Mouse (Mus musculus) limb, embryonic 10.5 days (tissue): ENCODE measurements around the gene Rabl3. TPM values are rescaled to one million over a fixed set of nuclear protein-coding genes. Genes with fewer than 3 reads are reported as not detected.
A peak's percentile ranks its signal among the peaks of the same experiment; 100 is the strongest.

Experiments used
- DNase-seq: peaks from one replicate; pipeline ENCODE4 v3.0.0-alpha.2; 2017; ENCODE audit warnings: low spot score
- H3K27ac ChIP-seq: fragments of 300-500 bp; sonication (generic); 2 replicates; pipeline ENCODE4 v1.5.1; 2016; ENCODE audit warnings: mild to moderate bottlenecking
- H3K27me3 ChIP-seq: fragments of 300-500 bp; sonication (generic); 2 replicates; pipeline ENCODE4 v1.6.1; 2016; ENCODE audit warnings: low read depth, mild to moderate bottlenecking; ENCODE audit not compliant: poor library complexity, severe bottlenecking
- H3K36me3 ChIP-seq: fragments of 300-500 bp; sonication (generic); 2 replicates; pipeline ENCODE4 v1.6.1; 2016; ENCODE audit warnings: mild to moderate bottlenecking, moderate library complexity
- H3K4me1 ChIP-seq: fragments of 300-500 bp; sonication (generic); 2 replicates; pipeline ENCODE4 v1.6.1; 2016
- H3K4me3 ChIP-seq: fragments of 300-500 bp; sonication (generic); 2 replicates; pipeline ENCODE4 v1.5.1; 2016; ENCODE audit warnings: mild to moderate bottlenecking, moderate library complexity
- H3K9me3 ChIP-seq: fragments of 300-500 bp; sonication (generic); replicated peaks from 2 replicates; pipeline ENCODE4 v1.6.1; 2016; ENCODE audit warnings: mild to moderate bottlenecking
- WGBS: fragments of 180-500 bp; shearing (Covaris S2); methylation state at CpG from one replicate; pipeline ENCODE4 v1.1.7; 2016; 5-methylcytosine and 5-hydroxymethylcytosine counted together
- polyA plus RNA-seq: library from polyadenylated mRNA; unstranded; fragments of >200 nt; fragmentation: Nextera tagmentation; extraction: Ambion mirVana; gene quantifications from 2 replicates; pipeline ENCODE4 v1.2.1, GENCODE M21; 2016

Gene Rabl3
- polyA plus RNA-seq, 1 experiment from 2014 or later = 39.4 TPM

GRCm38 (mm10) chr16:37583801-37584200, 44.1 kb downstream of the Rabl3 start:
- peak overlapping the region; percentile 40 for H3K4me3 ChIP-seq
- no peak for DNase-seq
- no peaks in the 10 kb centered on the region for H3K36me3 ChIP-seq
- peaks cover 17% of the 10 kb centered on the region; the same call in 1 of the 2 replicates for H3K4me1 ChIP-seq
- 0 out of 2 replicates have a peak overlapping the region, but pooled peaks have one; percentile 14 for H3K27ac ChIP-seq
- H3K9me3 ChIP-seq = no peaks in the 10 kb centered on the region
- 51% methylated on average over 6 of the region's 6 CpGs for WGBS
- peaks cover 11% of the 10 kb centered on the region; the same call in 1 of the 2 replicates for H3K27me3 ChIP-seq

DNA sequence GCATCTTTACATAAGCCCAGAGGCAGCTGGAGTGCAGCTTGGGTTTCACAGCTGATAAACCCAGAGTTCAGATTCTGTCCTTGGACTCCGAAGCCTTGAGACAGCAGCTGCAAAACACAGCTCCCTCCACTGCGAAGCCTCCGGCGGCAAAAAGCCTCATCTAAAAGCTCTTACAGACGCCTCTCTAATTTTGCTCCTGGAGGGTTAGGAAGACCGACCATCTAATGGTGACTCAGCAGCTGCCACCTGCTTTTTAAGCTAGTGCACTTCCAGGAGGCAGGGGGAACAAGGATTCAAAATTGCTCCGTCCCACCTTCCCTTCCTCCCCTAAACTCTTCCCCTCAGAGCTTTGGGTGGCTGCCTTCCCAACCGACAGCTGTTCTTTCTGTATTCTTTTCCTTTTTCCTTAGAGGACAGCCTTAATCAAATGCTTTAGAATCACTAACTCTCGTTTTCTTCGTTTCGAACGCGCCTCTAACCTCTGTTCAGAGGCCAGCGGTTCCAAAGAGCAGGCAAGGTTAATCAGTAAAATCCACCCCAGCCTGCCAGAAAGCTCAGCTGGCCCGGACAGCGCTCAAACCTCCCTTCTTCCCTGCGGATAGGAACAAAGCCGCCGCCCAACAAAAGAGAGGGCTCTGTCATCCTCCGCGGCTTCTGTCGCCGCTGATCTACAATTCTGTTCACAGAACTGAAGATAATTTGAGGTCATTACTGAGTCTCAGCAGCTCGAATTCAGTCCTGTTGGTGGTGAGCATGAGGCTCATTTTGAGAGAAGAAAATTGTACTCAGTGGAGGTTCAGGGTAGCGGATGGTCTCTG, 44.7 kb downstream of the Rabl3 start:
- 6% methylated on average over 25 of the region's 25 CpGs for WGBS
- Histone ChIP-seq H3K36me3 (no peaks in the 10 kb centered on the region), H3K27ac (0 out of 2 replicates have a peak overlapping the region, but pooled peaks have one; percentile 14), H3K4me1 (peaks cover 17% of the 10 kb centered on the region; the same call in 1 of the 2 replicates), H3K9me3 (no peaks in the 10 kb centered on the region), H3K4me3 (peak overlapping the region; percentile 40), H3K27me3 (peaks cover 11% of the 10 kb centered on the region; the same call in 1 of the 2 replicates)
- peak; percentile 57 for DNase-seq

DNA sequence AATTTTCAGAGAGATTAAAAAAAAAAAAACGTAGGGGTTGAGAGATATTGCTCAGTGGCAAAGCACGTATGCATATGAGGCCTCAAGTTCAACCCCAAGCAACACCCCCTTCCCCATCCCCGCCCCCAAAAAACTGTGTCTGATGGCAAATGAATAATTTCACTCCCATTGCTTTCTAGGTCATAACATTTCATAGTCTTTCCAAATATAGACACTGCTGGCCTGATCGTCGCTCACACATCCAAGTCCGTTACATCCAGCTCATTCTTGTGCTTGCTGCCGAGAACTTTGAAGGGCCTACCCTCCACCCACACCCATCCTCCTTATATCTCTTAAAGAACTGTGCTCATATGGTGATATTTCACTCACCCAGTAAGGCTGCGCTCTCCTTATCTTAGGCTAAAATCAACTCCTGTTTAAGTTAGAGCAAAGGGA, 45.5 kb downstream of the Rabl3 start:
- no peak overlapping the region for H3K4me3 ChIP-seq
- no peak overlapping the region for H3K27ac ChIP-seq

GRCm38 (mm10) chr16:37590921-37591320, 51.2 kb downstream of the Rabl3 start:
- no peak for DNase-seq
- no peaks in the 10 kb centered on the region for H3K27me3 ChIP-seq
- no peak overlapping the region for H3K4me3 ChIP-seq
- H3K4me1 ChIP-seq = no peaks in the 10 kb centered on the region
- H3K36me3 ChIP-seq = no peaks in the 10 kb centered on the region
- no peak overlapping the region for H3K27ac ChIP-seq
- H3K9me3 ChIP-seq = no peaks in the 10 kb centered on the region
- WGBS = 88% methylated on average over 3 of the region's 3 CpGs

More for the DNA sequence above, 45.5 kb downstream of the Rabl3 start:
- H3K36me3 ChIP-seq = no peaks in the 10 kb centered on the region
- no peak for DNase-seq
- peaks cover 17% of the 10 kb centered on the region; the same call in 1 of the 2 replicates for H3K4me1 ChIP-seq
- peaks cover 11% of the 10 kb centered on the region; the same call in 1 of the 2 replicates for H3K27me3 ChIP-seq
- 75% methylated on average over 8 of the region's 8 CpGs for WGBS
- no peaks in the 10 kb centered on the region for H3K9me3 ChIP-seq

DNA sequence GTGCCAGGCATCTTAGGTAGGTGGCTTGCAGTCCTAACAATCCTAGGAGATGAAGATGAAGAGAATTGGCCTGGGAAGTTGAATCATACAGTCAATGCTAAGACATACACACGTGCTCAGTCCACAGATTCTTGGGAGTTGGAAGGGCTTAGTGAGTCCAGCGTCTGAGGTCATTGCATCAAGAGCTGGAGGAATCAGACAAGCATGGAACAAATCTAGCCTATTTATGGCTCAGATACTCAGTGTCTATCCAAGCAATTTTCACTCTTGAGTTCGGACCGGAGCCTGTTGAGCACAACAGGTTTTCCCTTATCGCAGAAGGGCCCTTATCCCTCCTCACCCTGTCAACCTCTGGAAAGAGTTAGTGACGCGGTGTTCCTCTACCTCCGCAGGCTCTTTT, 51.9 kb downstream of the Rabl3 start:
- no peak overlapping the region for H3K4me3 ChIP-seq
- H3K27me3 ChIP-seq = no peaks in the 10 kb centered on the region
- 94% methylated on average over 8 of the region's 8 CpGs for WGBS
- no peaks in the 10 kb centered on the region for H3K9me3 ChIP-seq
- no peak for DNase-seq
- H3K36me3 ChIP-seq = no peaks in the 10 kb centered on the region
- no peak overlapping the region for H3K27ac ChIP-seq
- no peaks in the 10 kb centered on the region for H3K4me1 ChIP-seq

DNA sequence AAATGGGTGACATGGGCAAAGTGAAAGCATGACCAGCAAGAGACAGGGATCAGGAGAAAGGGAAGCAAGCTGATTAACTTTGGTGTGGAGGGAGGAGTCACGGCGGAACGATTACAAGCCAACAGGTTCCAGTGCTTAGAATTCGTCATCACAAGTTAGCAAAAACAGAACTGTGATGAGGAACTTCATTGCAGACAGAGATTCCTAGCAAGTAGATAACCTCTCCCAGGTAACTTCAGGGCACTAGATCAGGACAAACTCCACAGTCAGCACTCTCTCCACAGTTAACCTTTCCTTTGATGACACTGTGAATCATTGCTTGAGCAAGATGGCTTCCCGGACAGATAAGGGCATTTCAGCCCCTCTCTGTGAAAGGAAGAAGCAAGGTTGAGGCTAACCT, 57.7 kb downstream of the Rabl3 start:
- Histone ChIP-seq H3K9me3 (no peaks in the 10 kb centered on the region), H3K4me1 (peaks cover 4% of the 10 kb centered on the region; the same call in 1 of the 2 replicates), H3K27me3 (no peaks in the 10 kb centered on the region), H3K36me3 (no peaks in the 10 kb centered on the region), H3K4me3 (no peak overlapping the region), H3K27ac (no peak overlapping the region)
- DNase-seq = no peak
- 79% methylated on average over 5 of the region's 5 CpGs for WGBS

- DNase-seq = no peak
- Histone ChIP-seq H3K27me3 (no peaks in the 10 kb centered on the region), H3K4me1 (peaks cover 4% of the 10 kb centered on the region; the same call in 1 of the 2 replicates), H3K27ac (no peak overlapping the region), H3K36me3 (no peaks in the 10 kb centered on the region), H3K4me3 (no peak overlapping the region), H3K9me3 (no peaks in the 10 kb centered on the region)
- 85% methylated on average over 7 of the region's 7 CpGs for WGBS
Observed at GRCm38 (mm10) chr16:37598463-37598862, 58.8 kb downstream of the Rabl3 start.

DNA sequence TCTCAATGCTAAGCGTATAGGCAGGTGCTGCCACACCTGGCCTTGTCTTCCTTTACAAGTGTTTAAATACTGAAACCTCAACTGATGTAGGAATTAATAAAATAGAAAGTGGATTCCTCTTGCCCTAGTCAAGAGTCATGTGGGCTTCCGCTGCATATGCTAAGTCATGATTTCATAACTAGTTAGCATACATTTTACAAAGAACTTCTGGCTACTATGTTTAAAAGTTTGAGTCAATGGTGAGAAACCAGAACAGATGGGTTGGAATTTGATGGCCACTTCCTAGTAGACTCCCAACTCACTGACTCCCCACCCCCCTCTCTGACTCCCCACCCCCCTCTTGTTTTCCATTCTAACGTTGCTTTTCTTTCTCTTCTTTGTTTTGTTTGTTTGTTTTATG, 59.6 kb downstream of the Rabl3 start:
- H3K27ac ChIP-seq = no peak overlapping the region
- no peaks in the 10 kb centered on the region for H3K27me3 ChIP-seq
- H3K4me1 ChIP-seq = peaks cover 4% of the 10 kb centered on the region; the same call in 1 of the 2 replicates
- no peak for DNase-seq
- WGBS = 79% methylated on average over 3 of the region's 3 CpGs
- no peaks in the 10 kb centered on the region for H3K36me3 ChIP-seq
- no peaks in the 10 kb centered on the region for H3K9me3 ChIP-seq
- no peak overlapping the region for H3K4me3 ChIP-seq

DNA sequence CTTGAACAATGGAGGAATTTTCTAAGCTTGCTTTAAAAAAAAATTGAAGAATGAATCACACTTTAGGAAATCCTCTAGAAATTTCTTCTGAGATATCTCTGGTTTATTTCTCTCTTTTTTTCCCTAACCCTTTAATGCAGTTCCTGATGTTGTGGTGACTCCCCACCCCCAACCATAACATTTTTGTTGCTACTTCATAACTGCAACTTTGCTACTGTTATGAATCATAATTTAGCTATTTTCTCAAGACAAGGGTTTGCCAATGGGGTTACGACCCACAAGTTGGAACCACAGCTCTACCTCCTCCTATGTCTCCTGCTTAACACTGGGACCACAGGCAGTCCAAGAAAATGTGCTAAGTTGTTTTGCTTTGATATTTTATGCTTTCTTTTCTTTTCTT, 63.7 kb downstream of the Rabl3 start:
- WGBS = 93% methylated on average over 1 of the region's 1 CpGs
- H3K27me3 ChIP-seq = no peaks in the 10 kb centered on the region
- no peaks in the 10 kb centered on the region for H3K36me3 ChIP-seq
- no peaks in the 10 kb centered on the region for H3K9me3 ChIP-seq
- H3K27ac ChIP-seq = no peak overlapping the region
- peaks cover 4% of the 10 kb centered on the region; the same call in 1 of the 2 replicates for H3K4me1 ChIP-seq
- DNase-seq = no peak
- H3K4me3 ChIP-seq = no peak overlapping the region

DNA sequence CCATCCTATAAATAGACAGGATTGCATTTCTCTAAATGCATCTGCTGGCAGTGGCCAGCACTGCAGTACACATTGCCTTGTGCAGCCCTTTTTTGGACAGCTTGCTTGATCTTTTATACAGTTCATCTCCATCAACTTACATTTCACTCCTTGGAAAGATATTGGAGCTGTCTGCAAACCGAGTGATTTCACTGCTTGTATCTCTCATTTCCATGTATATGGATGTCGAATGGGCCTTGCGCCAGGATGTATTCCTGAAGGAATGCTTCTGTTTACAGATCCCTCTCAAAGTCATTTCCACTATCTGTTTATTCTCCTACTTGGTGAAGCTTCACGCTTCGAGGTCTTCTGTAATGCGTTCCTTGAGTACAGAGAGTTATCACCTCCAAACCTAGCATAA, 64.6 kb downstream of the Rabl3 start:
- Histone ChIP-seq H3K36me3 (no peaks in the 10 kb centered on the region), H3K27me3 (no peaks in the 10 kb centered on the region), H3K4me1 (no peaks in the 10 kb centered on the region), H3K27ac (no peak overlapping the region), H3K4me3 (no peak overlapping the region), H3K9me3 (no peaks in the 10 kb centered on the region)
- 92% methylated on average over 6 of the region's 6 CpGs for WGBS
- no peak for DNase-seq

GRCm38 (mm10) chr16:37610333-37610732, 70.6 kb downstream of the Rabl3 start:
- Histone ChIP-seq H3K36me3 (no peaks in the 10 kb centered on the region), H3K4me1 (peaks cover 9% of the 10 kb centered on the region; the same call in 1 of the 2 replicates), H3K4me3 (no peak overlapping the region), H3K9me3 (no peaks in the 10 kb centered on the region), H3K27ac (no peak overlapping the region), H3K27me3 (no peaks in the 10 kb centered on the region)
- DNase-seq = no peak
- 89% methylated on average over 8 of the region's 8 CpGs for WGBS

- 71% methylated on average over 7 of the region's 7 CpGs for WGBS
- peak; percentile 39 for DNase-seq
- no peaks in the 10 kb centered on the region for H3K27me3 ChIP-seq
- H3K9me3 ChIP-seq = no peaks in the 10 kb centered on the region
- peaks cover 15% of the 10 kb centered on the region; the same call in 1 of the 2 replicates for H3K4me1 ChIP-seq
- no peak overlapping the region for H3K27ac ChIP-seq
- no peaks in the 10 kb centered on the region for H3K36me3 ChIP-seq
- no peak overlapping the region for H3K4me3 ChIP-seq
Observed at GRCm38 (mm10) chr16:37611072-37611471, 71.4 kb downstream of the Rabl3 start.

DNA sequence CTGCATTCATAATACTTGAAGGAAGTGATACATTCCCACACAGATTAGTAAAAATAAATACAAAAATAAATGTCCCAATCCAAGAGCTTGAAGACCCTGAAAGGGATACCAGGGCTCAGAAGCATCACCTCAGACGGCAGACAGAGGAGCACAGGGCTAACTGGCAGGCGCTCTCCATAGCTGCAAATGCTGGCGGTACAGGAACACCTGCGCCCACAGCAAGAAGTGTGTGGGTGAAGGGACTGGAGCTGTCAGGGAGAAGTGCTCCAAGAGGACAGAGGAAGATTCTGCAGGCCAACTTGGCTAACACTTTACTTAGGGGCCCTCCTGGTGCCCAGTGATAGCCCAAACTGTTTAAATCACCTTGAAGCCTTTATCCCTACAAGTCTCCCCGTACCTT, 72.3 kb downstream of the Rabl3 start:
- Histone ChIP-seq H3K4me3 (no peak overlapping the region), H3K27me3 (no peaks in the 10 kb centered on the region), H3K27ac (no peak overlapping the region), H3K36me3 (no peaks in the 10 kb centered on the region), H3K4me1 (peaks cover 15% of the 10 kb centered on the region; the same call in 1 of the 2 replicates), H3K9me3 (no peaks in the 10 kb centered on the region)
- no peak for DNase-seq
- 91% methylated on average over 5 of the region's 5 CpGs for WGBS
